Mouse (Mus musculus): ENCODE measurements around the gene Arvcf.

Gene Arvcf

DNA sequence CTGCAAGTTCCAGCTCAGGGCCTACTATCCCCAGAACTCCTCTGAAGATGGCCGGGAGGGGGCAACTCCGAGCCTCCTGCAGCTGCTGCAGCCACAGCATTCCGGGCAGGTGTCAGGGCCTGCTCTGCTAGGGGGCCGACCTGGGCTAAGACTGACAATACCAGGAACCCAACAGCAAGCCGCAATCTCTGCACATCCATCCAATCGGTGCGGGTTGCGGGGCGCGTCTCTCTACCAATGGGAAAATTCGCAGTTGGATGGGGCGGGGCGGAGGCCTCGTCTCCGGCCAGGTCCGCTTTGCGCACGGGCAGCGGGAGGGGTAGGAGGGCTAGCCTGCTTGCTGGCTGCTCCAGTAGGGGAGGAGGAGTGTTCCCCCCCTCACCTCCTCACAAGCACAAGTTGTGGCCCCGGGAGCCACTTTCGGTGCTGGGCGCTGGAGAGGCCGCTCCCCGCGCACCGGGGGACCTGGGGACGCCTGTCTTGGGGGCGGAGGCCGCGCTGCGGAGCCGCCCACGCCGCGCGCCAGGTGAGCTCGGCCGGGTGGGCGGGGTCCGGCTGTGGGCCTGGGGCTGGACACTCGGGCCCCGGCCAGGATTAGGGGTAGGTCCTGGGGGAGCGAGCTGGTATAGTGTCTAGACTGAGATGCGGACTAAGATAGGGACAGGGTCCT is at the start of gene Arvcf, which contains the start of gene Tango2:
TSS of gene Arvcf (plus strand) at position 252 of the 670 bp plus-strand sequence.
TSS of gene Tango2 (minus strand) at position 173 of the 670 bp plus-strand sequence.
- peak; percentile 33 for DNase-seq (ENCODE audit: extremely low read depth, low read depth, low spot score)

- no peak for DNase-seq (ENCODE audit: extremely low read depth, low read depth, low spot score)
Measured at GRCm38 (mm10) chr16:18308159-18308558, 39.8 kb upstream of the Arvcf start.

DNA sequence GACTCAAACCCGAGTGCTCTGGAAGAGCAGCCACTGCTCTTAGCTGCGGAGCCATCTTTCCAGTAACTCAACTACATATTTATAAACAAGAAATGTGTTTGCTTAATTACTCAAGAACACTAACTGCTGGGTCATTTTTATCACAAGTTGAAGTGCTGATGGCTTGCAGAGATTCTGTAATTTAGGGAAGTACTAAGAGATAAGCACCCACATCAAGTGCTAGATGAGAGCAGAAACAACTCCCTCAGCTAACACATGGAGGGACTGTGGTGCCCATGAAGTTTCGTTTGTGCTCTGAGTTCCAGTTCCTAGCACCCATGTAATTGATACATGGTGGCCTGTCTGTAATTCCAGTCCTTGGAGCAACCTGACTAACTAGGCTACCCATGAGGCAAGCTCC is 29.0 kb upstream of the Arvcf start:
- no peak for DNase-seq (ENCODE audit: extremely low read depth, low read depth, low spot score)

- no peak for DNase-seq (ENCODE audit: extremely low read depth, low read depth, low spot score)
Measured at GRCm38 (mm10) chr16:18321443-18321842, 26.5 kb upstream of the Arvcf start.

- no peak for DNase-seq (ENCODE audit: extremely low read depth, low read depth, low spot score)
Measured at GRCm38 (mm10) chr16:18323460-18323859, 24.5 kb upstream of the Arvcf start.

DNA sequence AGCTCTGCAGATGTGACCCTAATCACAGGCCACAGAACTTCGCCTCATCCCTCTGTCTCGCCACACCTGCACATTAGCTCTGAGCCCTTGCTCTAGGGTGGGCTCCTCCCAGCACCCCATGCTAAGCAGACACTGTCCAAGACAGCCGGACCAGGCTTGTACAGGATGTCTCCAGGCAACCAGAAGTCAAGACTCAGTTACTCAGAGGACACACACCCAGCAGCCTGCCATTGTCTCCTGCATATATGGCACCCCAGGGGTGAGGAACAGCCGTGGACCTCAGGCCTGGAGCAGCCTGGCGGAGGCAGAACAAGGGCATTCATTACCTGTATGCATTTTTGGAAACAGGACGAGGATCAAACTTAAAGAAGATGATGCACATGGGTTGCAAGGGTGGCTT is 24.0 kb upstream of the Arvcf start:
- DNase-seq (ENCODE audit: extremely low read depth, low read depth, low spot score), result no peak

DNA sequence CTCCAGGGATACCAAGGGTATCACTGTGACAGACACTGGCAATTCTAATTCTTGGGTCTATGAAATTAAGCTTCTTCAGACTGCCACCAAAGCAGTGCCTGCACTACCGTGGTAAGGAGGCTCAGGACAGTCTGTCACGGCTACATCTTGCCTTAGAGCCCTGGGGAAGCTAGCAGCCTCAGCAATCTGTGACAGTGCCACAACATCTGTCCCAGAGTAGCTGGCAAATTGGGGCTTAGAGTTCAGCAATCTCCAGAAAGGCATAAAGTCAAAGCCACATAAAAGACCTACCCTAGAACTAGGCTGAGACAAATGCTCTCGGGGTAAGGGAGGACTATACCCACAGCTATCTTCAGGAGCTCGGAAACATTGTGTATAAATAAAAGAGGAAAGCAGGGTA is 22.2 kb upstream of the Arvcf start:
- no peak for DNase-seq (ENCODE audit: extremely low read depth, low read depth, low spot score)

- no peak for DNase-seq (ENCODE audit: extremely low read depth, low read depth, low spot score)
Measured at GRCm38 (mm10) chr16:18327936-18328335, 20.0 kb upstream of the Arvcf start.

- no peak for DNase-seq (ENCODE audit: extremely low read depth, low read depth, low spot score)
Measured at GRCm38 (mm10) chr16:18328524-18328923, 19.5 kb upstream of the Arvcf start.

DNA sequence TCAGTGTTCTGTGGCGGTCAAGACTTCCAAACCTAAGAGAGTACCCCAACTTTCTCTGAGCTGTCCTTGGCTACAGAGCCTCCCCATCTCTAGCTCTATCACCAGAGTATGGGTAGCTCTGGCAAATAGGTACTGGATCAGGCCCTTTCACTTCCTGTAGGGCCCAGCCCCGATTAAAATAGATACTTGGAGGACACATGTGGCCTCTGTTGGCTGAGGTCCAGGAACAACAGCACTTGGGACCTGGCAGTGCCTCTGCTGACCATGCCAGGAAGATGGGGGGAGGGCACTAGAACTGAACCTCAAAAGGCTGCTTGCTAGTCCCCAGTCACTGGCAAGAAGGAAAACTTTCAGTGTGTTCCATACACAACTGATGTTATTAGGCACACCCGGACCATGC is 14.0 kb upstream of the Arvcf start:
- DNase-seq (ENCODE audit: extremely low read depth, low read depth, low spot score), result no peak

DNA sequence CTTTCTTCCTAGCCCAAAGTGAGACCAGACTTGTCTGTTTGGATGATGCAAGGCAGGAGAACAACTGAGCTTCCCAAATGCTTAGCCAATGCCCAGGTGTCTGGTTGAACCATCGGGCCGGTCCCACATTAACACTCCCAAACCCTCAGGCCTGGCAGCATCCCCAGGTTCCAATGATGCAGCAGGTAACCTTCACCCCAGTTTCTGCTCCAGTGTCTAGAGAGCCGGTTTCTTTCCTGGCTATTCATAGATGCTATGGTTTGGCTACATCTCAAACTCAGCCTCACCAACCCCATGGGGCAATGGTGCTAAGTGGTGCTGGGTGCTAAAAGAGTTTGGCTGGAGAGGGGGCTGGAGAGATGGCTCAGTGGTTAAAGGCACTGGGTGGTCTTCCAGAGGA is 12.0 kb upstream of the Arvcf start:
- no peak for DNase-seq (ENCODE audit: extremely low read depth, low read depth, low spot score)

GRCm38 (mm10) chr16:18337261-18337660 is 10.7 kb upstream of the Arvcf start:
- no peak for DNase-seq (ENCODE audit: extremely low read depth, low read depth, low spot score)

GRCm38 (mm10) chr16:18339866-18340265 is 8.1 kb upstream of the Arvcf start:
- DNase-seq (ENCODE audit: extremely low read depth, low read depth, low spot score), result peak; percentile 71

DNA sequence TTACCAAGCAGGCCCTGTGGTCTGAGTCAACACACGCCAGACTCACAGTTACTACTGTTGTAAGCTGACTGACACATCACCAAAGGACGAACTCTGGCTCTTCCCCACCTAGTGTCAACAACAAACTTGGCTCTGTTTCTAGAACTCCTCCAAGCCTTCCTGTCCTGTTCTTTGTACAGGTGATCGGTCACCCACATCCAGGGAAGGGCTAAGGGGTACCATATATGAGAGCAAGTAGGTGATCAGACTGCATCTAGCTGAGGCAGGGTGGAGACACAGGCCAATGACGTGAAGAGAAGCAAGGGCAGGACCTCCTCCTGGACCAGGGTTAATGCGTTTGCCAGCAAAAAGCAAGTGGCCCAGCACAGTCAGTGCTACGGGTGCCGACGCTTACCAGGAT is 6.4 kb upstream of the Arvcf start:
- DNase-seq (ENCODE audit: extremely low read depth, low read depth, low spot score), result no peak

GRCm38 (mm10) chr16:18342076-18342475 is 5.9 kb upstream of the Arvcf start:
- no peak for DNase-seq (ENCODE audit: extremely low read depth, low read depth, low spot score)

DNA sequence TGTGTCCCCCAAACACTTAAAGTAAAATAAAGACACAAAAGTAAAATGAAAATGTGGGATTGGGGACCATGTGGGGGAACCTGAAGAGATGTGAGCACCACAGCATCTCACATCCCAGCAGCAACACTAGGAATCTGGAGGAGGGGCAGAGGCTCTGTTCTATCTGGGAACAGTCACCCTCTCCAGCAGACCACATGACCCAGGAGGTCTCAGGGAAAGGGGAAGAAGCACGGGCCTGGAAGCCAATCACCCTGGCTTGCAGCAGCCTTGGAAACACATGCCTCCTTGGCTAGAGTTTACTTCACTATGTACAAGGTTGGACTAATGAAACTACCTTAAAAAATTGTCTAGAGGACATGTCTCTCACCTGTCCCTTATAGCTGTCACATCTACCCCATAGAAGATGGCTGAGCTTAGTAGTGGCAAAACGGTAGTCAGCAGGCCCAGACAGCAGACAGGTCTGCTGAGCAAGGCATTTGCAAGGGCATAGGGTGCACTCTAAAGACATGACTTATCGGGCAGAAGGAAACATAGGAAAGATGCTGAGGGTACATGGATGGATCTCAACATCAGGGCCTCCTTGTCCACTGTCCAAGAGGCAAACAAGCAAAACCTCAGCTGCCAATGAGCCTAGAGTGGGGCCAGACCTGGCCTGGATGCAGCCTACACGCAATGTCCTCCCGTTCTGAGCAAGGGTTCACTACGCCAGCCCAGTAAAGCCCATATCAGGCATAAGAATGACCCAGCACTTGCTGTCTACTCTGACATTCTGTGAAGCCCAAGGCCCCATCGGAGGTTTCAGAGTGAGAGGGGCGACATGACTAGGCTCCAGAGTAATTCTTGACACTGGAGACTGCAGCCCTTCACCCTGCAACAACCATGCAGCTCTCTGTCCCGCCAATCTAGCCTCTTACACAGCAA is 5.1 kb upstream of the Arvcf start:
- DNase-seq (ENCODE audit: extremely low read depth, low read depth, low spot score), result no peak

- peak; percentile 69 for DNase-seq (ENCODE audit: extremely low read depth, low read depth, low spot score)
Measured at GRCm38 (mm10) chr16:18343778-18344177, 4.2 kb upstream of the Arvcf start.

- DNase-seq (ENCODE audit: extremely low read depth, low read depth, low spot score), result no peak
Measured at GRCm38 (mm10) chr16:18345243-18345642, 2.7 kb upstream of the Arvcf start.

DNA sequence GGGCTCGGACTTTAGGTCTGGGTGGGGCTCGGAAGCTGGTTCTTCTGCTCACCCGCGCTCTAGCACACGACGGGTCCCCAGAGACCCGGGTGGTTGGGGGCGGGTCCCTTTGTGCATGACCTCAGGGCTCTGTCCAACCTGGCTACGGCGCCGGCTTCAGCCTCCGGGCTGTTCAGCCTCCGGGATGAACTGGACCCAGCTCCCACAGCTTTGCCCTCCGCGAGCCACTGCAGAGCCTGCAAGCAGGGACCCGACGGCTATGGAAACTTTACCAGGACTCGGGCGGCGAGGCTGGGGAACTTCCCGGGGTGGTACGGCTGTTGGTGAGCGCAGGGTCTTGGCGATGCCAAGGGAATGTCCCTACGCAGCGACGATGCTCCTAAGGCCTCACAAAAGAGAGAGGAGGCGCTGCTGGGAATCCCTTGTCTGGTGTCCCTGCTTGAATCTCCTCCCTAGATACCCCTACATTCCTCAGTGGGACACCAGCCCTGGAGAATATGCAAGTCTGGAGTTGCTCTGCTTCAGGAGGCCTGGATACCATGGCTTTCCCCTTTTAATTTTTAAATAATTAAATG is 706 bp downstream of the Arvcf start:
- no peak for DNase-seq (ENCODE audit: extremely low read depth, low read depth, low spot score)

- no peak for DNase-seq (ENCODE audit: extremely low read depth, low read depth, low spot score)
Measured at GRCm38 (mm10) chr16:18349761-18350325, 1.9 kb downstream of the Arvcf start.

DNA sequence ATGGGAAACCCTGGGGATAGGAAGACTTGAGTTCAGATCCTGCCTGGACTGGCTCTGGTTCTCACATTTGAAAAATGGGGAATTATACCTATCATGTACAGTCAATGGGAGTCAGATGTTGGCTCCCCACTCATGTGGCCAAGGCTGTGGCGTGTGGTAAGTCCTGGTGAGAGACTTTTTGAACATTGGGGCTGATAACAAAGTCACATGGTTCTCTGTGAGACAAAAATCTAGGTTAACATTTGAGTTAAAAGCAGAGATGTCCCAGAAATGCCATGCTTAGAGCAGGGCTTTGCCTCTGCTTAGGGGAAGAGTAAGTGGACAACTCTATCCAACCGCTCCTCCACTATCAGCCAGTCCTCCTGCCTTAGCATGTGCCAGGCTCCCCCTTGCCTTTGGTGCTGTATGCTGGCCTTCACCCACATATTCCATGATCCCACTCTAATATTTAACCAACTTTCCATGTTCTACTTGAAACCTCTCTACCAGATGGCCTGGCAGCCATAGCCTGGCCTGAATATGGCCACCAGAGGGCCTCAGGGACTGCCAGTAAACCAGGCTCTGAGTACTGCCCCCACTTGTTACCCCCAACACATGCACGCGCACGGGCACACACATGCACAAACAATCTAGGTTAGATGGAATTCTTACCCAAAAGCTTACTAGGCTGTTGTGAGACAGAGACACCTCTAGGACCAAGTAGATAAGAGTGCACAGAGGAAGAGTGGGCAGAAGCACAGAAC is 3.5 kb downstream of the Arvcf start:
- DNase-seq (ENCODE audit: extremely low read depth, low read depth, low spot score), result no peak

All from fat pad, adult 2 months (tissue).